Mouse (Mus musculus): ENCODE measurements at regions not wholly inside any gene's neighbourhood (a gene's known extent, or its start where the extent isn't known, plus 50 kb on each side); places are given as distances from the start of the nearest gene placed in this dataset.
"Not testable (repeated sequence)": the region's sequence is repeated elsewhere in the genome, so short reads cannot be mapped to it uniquely, and the experiment has no call there.

DNA sequence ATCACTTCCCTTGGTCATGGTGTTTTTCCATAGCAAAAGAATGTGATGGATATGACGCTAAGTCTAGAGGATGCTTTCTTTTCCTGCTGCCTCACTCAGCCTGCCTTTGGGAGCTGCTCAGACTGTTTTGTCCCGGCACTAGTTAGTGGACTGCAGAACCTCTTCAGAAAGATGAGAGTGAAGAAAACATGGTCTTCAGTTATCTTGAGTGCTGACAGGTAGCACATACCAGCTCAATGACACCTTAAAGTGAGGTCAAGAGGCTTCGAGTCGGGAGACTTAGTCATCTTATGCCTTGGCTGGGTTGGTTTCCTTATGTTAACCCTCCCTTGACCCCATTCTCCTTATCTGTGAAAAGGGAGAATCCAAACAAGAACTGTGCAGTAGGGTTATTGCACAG, 306.0 kb upstream of the Rgma start:
- H3K36me3 ChIP-seq (replicated peaks; ENCODE audit: control insufficient read depth, insufficient read depth, low read depth, low read length) = no peaks in the 10 kb centered on the region
- no peak overlapping the region for H3K4me2 ChIP-seq (ENCODE audit: low read depth, low read length)
- 77% methylated on average over 4 of the region's 4 CpGs for WGBS
- ATAC-seq (replicated peaks; ENCODE audit: insufficient number of reproducible peaks, low FRiP score, low TSS enrichment, low read depth) (no peak), DNase-seq (ENCODE audit: low spot score) (no peak)
- H3K27me3 ChIP-seq (ENCODE audit: control insufficient read depth, insufficient read depth, low read length) = no peaks in the 10 kb centered on the region
- H3K4me1 ChIP-seq (ENCODE audit: control insufficient read depth, insufficient read depth, low read length) = no peaks in the 10 kb centered on the region
- H3K9ac ChIP-seq (replicated peaks; ENCODE audit: low read length) = no peak overlapping the region
- H3K27ac ChIP-seq (replicated peaks; ENCODE audit: low read depth, low read length) = no peak overlapping the region
- H3K9me3 ChIP-seq (replicated peaks; ENCODE audit: control insufficient read depth, low read length) = no peaks in the 10 kb centered on the region
- no peak overlapping the region for H3K4me3 ChIP-seq (ENCODE audit: low read depth, low read length)

DNA sequence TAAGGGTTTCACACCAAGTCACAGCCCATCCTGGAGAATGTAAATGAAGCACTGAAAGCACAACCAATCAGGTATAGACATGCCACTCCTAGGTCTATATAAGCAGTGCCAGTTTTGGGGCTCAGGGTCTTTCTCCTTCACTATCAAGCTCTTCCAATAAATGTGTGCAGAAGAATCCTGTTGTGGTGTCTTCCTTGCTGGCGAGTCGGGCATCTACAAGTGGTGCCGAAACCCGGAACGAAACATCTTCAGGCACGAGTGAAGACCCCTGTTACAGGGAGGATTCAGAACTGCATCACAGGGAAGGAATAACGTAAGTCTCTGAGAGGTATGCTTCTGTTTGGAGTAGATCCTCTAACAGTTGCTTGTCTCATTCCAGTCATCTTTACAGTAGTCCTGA, 299.9 kb upstream of the Rgma start:
- not testable (repeated sequence) for DNase-seq (ENCODE audit: low spot score); H3K9ac ChIP-seq (replicated peaks; ENCODE audit: low read length); H3K9me3 ChIP-seq (replicated peaks; ENCODE audit: control insufficient read depth, low read length); H3K4me3 ChIP-seq (ENCODE audit: low read depth, low read length); H3K4me2 ChIP-seq (ENCODE audit: low read depth, low read length); ATAC-seq (replicated peaks; ENCODE audit: insufficient number of reproducible peaks, low FRiP score, low TSS enrichment, low read depth); H3K4me1 ChIP-seq (ENCODE audit: control insufficient read depth, insufficient read depth, low read length); H3K36me3 ChIP-seq (replicated peaks; ENCODE audit: control insufficient read depth, insufficient read depth, low read depth, low read length); H3K27me3 ChIP-seq (ENCODE audit: control insufficient read depth, insufficient read depth, low read length); H3K27ac ChIP-seq (replicated peaks; ENCODE audit: low read depth, low read length)
- 95% methylated on average over 7 of the region's 7 CpGs for WGBS

DNA sequence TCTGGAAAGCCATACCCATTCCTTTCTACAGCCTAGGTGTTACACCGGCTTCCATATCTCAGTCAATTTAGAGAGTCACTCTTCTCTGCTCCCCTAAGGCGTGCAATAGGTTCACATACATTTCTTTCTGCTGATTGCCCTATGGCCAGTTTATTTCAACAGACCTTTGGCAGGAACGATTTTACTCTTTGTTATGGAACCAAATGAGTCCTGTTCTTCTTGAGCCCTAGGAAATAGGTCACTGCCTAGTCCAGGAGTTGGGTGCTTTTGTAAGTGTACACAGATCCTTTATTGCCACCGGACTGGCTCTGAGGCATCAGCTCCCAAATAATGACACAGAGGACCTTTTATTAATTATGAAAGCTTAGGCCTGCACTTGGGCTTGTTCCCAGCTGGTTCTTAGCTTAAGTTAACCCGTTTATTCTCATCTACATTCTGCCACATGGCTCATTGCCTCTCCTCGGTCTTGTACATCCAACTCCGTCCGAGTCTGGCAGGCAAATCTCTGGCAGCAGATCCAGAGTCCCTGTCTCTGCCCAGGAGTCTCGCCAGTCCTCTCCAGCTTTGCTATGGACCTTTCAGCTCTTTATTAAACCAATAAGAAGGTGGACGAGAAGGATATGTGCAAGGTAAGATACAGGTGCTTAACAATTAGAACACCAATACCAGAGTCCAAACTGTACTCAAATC, 287.7 kb upstream of the Rgma start:
- no peaks in the 10 kb centered on the region for H3K4me1 ChIP-seq (ENCODE audit: control insufficient read depth, insufficient read depth, low read length)
- no peak overlapping the region for H3K9ac ChIP-seq (replicated peaks; ENCODE audit: low read length)
- WGBS = 84% methylated on average over 10 of the region's 10 CpGs
- H3K4me2 ChIP-seq (ENCODE audit: low read depth, low read length) = no peak overlapping the region
- H3K4me3 ChIP-seq (ENCODE audit: low read depth, low read length) = no peak overlapping the region
- DNase-seq (ENCODE audit: low spot score) = no peak
- H3K27me3 ChIP-seq (ENCODE audit: control insufficient read depth, insufficient read depth, low read length) = no peaks in the 10 kb centered on the region
- H3K27ac ChIP-seq (replicated peaks; ENCODE audit: low read depth, low read length) = no peak overlapping the region
- no peaks in the 10 kb centered on the region for H3K9me3 ChIP-seq (replicated peaks; ENCODE audit: control insufficient read depth, low read length)
- ATAC-seq (replicated peaks; ENCODE audit: insufficient number of reproducible peaks, low FRiP score, low TSS enrichment, low read depth) = no peak
- no peaks in the 10 kb centered on the region for H3K36me3 ChIP-seq (replicated peaks; ENCODE audit: control insufficient read depth, insufficient read depth, low read depth, low read length)

DNA sequence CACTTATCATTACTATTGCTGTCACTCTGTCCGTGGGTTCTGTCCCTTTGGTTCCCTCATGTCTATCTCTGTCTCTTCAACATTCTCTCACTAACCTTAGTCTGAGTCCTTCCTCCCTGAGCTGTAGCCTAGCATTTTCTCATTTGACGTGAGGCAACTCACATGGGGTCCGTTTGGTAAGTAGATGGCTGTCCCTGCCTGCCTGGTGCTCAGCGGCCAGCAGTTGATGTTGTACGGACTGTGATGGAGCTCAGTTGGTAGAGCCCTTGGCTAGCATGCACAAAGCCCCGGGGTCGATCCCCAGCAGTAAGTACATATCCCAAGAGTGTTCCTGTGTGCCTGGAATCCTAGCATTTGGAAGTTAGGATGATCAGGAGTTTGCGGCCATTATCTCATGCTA, 287.0 kb upstream of the Rgma start:
- ATAC-seq (replicated peaks; ENCODE audit: insufficient number of reproducible peaks, low FRiP score, low TSS enrichment, low read depth) (no peak), DNase-seq (ENCODE audit: low spot score) (no peak)
- Histone ChIP-seq H3K9ac (replicated peaks; ENCODE audit: low read length) (no peak overlapping the region), H3K4me3 (ENCODE audit: low read depth, low read length) (no peak overlapping the region), H3K27me3 (ENCODE audit: control insufficient read depth, insufficient read depth, low read length) (no peaks in the 10 kb centered on the region), H3K27ac (replicated peaks; ENCODE audit: low read depth, low read length) (no peak overlapping the region), H3K4me2 (ENCODE audit: low read depth, low read length) (no peak overlapping the region), H3K4me1 (ENCODE audit: control insufficient read depth, insufficient read depth, low read length) (no peaks in the 10 kb centered on the region), H3K36me3 (replicated peaks; ENCODE audit: control insufficient read depth, insufficient read depth, low read depth, low read length) (no peaks in the 10 kb centered on the region), H3K9me3 (replicated peaks; ENCODE audit: control insufficient read depth, low read length) (no peaks in the 10 kb centered on the region)
- 90% methylated on average over 8 of the region's 8 CpGs for WGBS

DNA sequence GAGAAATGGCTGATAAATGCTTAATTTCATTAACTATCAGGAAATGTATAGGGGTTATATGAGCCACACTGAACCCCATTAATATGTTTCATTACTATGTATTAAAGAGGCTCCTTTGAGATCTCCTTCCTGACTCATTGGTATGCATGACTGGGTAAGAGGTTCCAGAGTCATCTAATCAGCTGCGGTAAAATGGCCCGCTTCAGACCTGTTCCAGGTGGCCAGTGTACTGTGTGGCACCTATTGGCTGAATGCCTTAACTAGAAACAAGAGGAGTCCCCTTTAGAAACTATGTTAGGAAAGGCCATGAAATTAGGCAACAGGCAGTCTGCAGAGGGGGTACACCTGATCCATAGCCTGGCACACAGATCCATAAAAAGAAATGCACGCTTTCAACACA, 283.6 kb upstream of the Rgma start:
- H3K36me3 ChIP-seq (replicated peaks; ENCODE audit: control insufficient read depth, insufficient read depth, low read depth, low read length) = no peaks in the 10 kb centered on the region
- ATAC-seq (replicated peaks; ENCODE audit: insufficient number of reproducible peaks, low FRiP score, low TSS enrichment, low read depth) = no peak
- H3K4me3 ChIP-seq (ENCODE audit: low read depth, low read length) = no peak overlapping the region
- H3K9me3 ChIP-seq (replicated peaks; ENCODE audit: control insufficient read depth, low read length) = no peaks in the 10 kb centered on the region
- H3K4me1 ChIP-seq (ENCODE audit: control insufficient read depth, insufficient read depth, low read length) = no peaks in the 10 kb centered on the region
- WGBS = 91% methylated on average over 3 of the region's 3 CpGs
- H3K9ac ChIP-seq (replicated peaks; ENCODE audit: low read length) = no peak overlapping the region
- DNase-seq (ENCODE audit: low spot score) = no peak
- no peak overlapping the region for H3K27ac ChIP-seq (replicated peaks; ENCODE audit: low read depth, low read length)
- H3K4me2 ChIP-seq (ENCODE audit: low read depth, low read length) = no peak overlapping the region
- H3K27me3 ChIP-seq (ENCODE audit: control insufficient read depth, insufficient read depth, low read length) = no peaks in the 10 kb centered on the region

DNA sequence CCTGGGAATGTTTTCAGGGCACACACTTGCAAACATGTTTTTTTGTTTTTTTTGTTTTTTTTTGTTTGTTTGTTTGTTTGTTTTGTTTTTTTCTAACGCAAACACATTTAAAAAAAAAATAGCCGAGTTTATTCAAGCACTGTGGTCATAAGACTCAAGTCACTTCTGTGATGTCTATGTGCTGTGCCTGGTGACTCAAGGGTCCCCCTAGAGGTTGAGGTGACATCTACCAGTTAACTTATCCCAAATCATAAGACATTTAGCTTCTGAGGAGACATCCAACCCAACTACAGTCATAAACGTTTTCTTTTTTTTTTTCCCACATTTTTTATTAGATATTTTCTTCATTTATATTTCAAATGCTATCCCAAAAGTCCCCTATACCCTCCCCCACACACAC, 281.2 kb upstream of the Rgma start:
- Histone ChIP-seq H3K9ac (replicated peaks; ENCODE audit: low read length) (no peak overlapping the region), H3K36me3 (replicated peaks; ENCODE audit: control insufficient read depth, insufficient read depth, low read depth, low read length) (no peaks in the 10 kb centered on the region), H3K9me3 (replicated peaks; ENCODE audit: control insufficient read depth, low read length) (no peaks in the 10 kb centered on the region), H3K4me2 (ENCODE audit: low read depth, low read length) (no peak overlapping the region), H3K27ac (replicated peaks; ENCODE audit: low read depth, low read length) (no peak overlapping the region), H3K4me3 (ENCODE audit: low read depth, low read length) (no peak overlapping the region), H3K27me3 (ENCODE audit: control insufficient read depth, insufficient read depth, low read length) (no peaks in the 10 kb centered on the region), H3K4me1 (ENCODE audit: control insufficient read depth, insufficient read depth, low read length) (no peaks in the 10 kb centered on the region)
- no peak for ATAC-seq (replicated peaks; ENCODE audit: insufficient number of reproducible peaks, low FRiP score, low TSS enrichment, low read depth)
- peak; percentile 10 for DNase-seq (ENCODE audit: low spot score)
- WGBS = 49% methylated on average over 3 of the region's 3 CpGs

DNA sequence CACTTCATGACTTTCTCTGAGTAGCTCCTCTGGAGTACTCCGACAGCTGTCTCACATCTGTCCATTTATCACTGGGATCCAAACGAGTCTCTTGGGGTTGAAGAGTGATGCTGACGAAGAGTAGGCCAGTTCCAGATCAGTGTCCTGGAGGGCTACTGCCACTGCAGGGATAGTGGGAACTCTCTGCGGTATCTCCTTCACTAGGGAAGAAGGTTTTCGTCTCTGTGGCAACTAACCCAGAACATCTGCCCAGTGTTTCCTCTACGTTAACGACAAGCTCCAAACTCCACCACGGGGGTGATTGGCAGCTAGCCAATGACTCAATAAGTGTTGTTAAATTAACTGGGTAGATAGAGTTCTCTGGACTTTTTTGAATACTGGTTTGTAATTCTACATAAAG, 256.4 kb upstream of the Rgma start:
- no peak overlapping the region for H3K27ac ChIP-seq (replicated peaks; ENCODE audit: low read depth, low read length)
- 57% methylated on average over 8 of the region's 8 CpGs for WGBS
- no peak overlapping the region for H3K4me3 ChIP-seq (ENCODE audit: low read depth, low read length)
- no peak overlapping the region for H3K9ac ChIP-seq (replicated peaks; ENCODE audit: low read length)
- no peak for ATAC-seq (replicated peaks; ENCODE audit: insufficient number of reproducible peaks, low FRiP score, low TSS enrichment, low read depth)
- H3K4me2 ChIP-seq (ENCODE audit: low read depth, low read length) = no peak overlapping the region
- no peaks in the 10 kb centered on the region for H3K36me3 ChIP-seq (replicated peaks; ENCODE audit: control insufficient read depth, insufficient read depth, low read depth, low read length)
- no peak for DNase-seq (ENCODE audit: low spot score)
- H3K9me3 ChIP-seq (replicated peaks; ENCODE audit: control insufficient read depth, low read length) = no peaks in the 10 kb centered on the region
- no peaks in the 10 kb centered on the region for H3K4me1 ChIP-seq (ENCODE audit: control insufficient read depth, insufficient read depth, low read length)
- H3K27me3 ChIP-seq (ENCODE audit: control insufficient read depth, insufficient read depth, low read length) = no peaks in the 10 kb centered on the region

DNA sequence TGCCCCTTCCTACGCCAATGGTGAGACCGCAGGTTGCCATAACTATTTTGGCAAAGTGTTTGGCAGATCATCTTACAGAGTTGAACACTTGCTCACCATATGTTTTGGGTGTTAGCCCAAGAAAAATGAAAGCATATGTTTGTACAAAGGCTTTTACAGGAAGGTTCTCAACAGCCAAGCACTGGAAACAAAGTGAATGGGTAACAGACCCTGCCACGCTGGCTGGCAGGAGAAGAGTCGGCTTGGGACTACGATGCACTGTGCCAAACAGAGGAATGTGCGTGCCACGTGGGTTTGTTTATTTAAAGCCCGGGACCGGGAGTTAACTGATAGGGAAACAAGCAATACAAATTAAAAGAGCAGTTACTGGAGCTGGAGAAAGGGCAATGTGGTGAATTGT, 255.0 kb upstream of the Rgma start:
- Histone ChIP-seq H3K4me1 (ENCODE audit: control insufficient read depth, insufficient read depth, low read length) (no peaks in the 10 kb centered on the region), H3K9ac (replicated peaks; ENCODE audit: low read length) (no peak overlapping the region), H3K4me3 (ENCODE audit: low read depth, low read length) (no peak overlapping the region), H3K4me2 (ENCODE audit: low read depth, low read length) (no peak overlapping the region), H3K9me3 (replicated peaks; ENCODE audit: control insufficient read depth, low read length) (no peaks in the 10 kb centered on the region), H3K27ac (replicated peaks; ENCODE audit: low read depth, low read length) (no peak overlapping the region), H3K27me3 (ENCODE audit: control insufficient read depth, insufficient read depth, low read length) (no peaks in the 10 kb centered on the region), H3K36me3 (replicated peaks; ENCODE audit: control insufficient read depth, insufficient read depth, low read depth, low read length) (no peaks in the 10 kb centered on the region)
- no peak for ATAC-seq (replicated peaks; ENCODE audit: insufficient number of reproducible peaks, low FRiP score, low TSS enrichment, low read depth)
- WGBS = 51% methylated on average over 9 of the region's 9 CpGs
- DNase-seq (ENCODE audit: low spot score) = peak; percentile 51

Data from embryonic facial prominence, embryonic 11.5 days (tissue).